Mouse (Mus musculus) gastrocnemius, adult 18-20 months (tissue): Measurements from ENCODE around the gene Bri3. TPM values are rescaled to one million over a fixed set of nuclear protein-coding genes. Genes with fewer than 3 reads are reported as not detected.
"Not testable (repeated sequence)": the region's sequence is repeated elsewhere in the genome, so short reads cannot be mapped to it uniquely, and the experiment has no call there.

Experiments
- DNase-seq: peaks from one replicate; pipeline ENCODE4 v3.0.0; 2021; ENCODE audit warnings: low spot score
- total RNA-seq, 2 experiments: library from RNA; stranded (reverse); gene quantifications; 2 replicates each; pipeline ENCODE4 v1.2.3; 2021

Bri3 gene
- total RNA-seq, 2 experiments from 2014 or later: 39.4 to 45.3 TPM

DNA sequence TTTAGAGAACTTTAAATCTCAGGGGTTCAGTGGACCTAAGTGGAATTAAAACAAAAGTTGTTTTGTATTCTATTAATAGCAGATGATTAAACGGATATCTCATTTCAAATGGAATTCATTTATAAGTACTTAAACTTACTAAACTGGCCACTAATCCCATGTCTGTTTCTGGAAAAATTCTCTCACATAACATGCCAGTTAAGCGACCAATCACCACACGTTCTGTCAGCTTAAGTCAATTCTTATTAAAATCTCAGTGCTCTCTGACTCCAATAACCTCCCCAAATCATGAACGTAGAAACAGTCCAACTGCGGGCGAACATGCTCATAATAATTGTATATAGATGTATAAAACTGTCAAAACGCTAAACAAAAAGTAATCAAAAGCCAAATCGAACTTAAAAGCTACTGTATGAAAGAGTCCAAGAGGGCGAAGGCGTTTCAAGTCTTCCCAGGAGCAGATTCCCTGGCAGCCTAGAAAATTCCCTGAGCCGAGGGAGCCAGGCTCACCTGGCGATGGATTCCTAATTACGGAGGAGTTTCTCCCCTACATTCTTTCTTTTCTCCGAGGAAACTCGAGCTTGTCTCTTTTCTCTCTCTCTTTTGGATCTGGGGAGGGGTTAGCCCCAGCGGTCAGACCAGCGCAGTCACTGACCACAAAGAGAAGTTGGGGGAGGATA is 112.7 kb downstream of the Bri3 start:
- no peak for DNase-seq

DNA sequence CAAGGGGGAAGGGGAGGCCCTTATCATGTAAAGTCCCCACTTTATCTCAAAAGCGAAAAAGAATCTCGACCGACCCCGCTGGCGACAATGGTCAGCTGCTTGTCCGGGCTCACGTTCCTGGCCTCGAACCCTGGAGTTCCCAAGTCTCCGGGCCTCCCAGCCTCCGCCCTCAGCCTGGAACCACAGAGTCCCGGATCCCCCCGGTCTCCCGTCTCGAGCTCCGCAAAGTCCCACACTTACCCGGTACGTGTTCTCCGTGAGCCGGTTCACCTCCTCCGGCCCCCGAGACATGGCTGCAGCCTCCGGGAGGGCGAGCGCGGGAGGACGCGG is 113.3 kb downstream of the Bri3 start:
- no peak for DNase-seq

DNA sequence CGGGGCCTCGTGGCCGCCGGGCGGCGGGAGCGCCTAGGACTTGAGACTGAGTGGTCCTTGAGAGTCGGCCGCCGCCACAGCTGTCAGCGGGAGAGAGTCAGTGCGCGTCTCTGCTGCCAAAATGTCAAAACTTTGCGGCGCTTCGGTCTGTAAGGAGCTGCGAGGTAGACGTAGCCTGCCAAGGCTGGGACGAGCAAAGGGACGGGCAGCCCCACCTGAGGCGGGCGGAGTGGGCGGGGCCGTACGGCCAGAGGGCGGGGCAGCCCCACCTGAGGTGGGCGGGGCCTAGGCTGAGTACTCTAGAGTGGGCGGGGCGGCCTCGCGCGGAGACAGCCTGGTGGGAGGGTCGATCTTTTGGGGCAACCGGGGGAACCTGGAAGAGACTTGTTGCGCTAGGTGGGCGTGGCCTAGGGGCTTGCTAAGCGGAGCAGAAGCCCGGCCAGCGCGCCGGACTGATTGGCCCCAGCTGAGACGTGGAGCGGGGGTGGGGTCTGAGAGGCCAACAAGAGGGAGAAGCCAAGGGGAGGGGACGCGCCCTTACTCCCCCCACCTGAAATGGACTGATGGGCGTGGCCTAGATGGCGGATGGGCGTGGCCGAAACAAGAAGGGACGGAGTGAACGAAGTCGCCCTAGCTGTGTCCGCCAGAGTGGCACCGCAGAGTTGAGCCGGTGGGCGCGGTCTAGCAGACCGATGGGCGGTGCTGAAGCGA is 113.8 kb downstream of the Bri3 start, which contains the start of gene Baiap2l1:
Baiap2l1 (minus strand) TSS at position 232 of the 711 bp plus-strand sequence.
- peak; percentile 79 for DNase-seq

DNA sequence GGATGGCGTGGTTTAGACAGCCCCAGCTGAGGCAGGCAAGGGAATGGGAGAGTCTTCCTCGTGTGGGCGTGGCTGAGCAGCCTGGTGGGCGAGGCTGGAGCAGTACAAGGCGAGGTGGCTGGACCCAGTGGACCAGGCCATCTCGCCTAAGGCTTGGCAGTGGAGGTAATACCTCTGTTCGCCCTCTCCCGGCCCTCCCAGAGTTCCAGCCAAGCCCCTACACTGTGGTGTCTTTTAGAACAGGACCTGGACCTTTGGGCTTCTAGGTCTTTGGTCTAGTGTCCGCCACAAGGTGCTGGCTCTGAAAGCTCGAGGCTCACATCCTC is 114.3 kb downstream of the Bri3 start:
- no peak for DNase-seq

DNA sequence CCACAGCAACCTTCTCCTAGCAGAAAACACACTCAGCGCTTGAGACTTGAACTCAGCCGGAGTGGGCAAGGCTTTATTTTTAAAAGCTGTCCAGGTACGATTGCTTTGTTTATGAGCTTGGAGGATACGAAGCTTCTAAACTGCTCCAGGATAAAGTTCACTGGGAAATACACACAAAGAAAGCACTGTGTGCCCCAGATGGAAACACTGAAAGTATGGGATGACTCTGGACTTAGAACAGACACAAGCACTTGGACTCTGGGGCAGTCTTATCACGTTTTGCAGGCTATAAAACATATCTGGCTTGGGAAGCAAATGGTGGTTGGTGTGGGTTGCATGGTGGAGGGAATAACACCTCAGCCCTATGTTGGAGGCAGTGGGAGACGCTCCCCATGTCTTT is 115.6 kb downstream of the Bri3 start:
- no peak for DNase-seq

DNA sequence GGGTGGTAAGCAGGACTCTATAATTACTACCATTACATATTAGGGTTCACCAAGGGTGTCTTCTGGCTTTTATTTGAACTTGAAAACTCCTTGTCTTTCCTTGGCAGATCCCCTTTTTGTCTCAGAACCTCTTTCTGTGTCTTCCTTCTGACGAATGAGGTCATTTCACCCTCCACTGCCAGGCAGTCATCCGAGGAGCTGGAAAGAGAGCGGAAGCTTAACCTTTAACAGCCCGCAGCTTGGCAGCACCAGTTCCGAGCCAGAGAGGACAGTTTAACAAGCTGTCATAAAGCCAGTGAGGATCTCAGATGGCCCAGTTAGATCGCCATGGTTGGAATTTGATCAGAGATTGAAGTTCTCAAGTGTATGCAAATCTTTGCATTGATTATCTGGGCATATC is 116.1 kb downstream of the Bri3 start:
- DNase-seq: peak; percentile 42

DNA sequence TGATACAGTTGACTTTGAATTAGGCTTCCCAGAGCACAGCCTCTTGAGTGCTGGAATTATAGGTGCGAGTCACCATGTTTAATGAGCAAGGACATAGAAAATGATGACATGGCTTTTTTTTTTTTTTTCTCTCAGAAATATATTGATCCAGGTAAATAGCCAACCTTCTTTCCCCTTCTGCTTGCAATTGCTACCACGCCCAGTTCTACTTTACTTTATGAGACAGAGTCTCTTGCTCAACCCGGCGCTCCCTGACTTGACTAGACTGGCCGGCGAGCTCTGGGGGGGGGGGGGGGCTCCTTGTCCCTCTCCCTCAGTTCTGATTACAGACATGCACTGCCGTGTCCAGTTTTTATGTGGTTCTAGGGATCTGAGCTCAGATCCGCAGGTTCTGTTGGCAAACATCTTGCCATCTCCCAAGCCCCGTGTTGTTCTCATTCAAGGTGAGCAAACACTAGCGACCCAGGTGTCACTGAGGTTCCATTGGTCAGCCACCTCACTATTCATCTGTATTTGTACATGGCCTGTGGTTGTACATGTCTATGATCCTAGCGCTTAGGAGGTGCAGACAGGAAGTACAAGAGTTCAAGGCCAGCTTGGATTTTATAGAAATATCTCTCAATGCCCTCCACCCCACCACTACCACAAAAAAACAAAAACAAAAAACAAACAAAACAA is 120.6 kb downstream of the Bri3 start:
- DNase-seq: no peak

DNA sequence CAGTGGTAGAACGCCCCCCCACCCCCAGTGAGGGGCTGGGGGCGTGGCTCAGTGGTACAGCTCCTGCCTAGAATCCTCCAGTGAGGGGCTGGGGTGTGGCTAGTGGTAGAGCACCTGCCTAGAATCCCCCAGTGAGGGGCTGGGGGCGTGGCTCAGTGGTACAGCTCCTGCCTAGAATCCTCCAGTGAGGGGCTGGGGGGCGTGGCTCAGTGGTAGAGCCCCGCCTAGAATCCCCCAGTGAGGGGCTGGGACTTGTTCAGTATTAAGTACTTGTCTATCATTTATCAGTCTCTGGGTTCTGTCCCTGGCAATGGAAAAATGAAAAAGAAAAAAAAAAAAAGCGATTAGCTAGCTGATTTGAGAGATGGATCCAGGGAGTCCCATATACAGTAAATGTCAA is 122.3 kb downstream of the Bri3 start:
- DNase-seq: not testable (repeated sequence)

DNA sequence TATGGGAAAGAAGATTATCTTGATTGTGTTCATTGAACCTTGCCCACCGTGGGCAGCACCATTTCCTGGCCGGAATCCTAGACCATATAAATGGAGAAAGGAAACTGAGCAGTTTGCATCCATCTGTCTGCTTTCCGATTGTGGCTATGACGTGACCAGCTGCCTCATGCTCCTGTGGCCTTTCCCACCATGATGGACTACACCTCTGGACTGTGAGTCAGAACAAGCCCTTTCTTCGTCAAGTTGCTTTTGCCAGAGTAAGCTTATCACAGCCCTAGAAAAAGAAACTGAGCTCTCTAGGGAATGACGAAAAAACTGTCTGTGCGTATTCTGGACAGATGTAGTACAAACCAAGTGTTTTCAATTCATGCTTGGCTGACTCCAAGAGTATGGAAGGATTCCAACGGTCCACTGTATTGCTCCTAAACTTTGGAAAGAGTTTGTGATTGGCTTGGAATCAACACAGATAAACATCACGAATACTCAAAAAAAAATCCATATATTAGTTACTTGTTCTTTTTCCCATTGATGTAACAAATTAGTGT is 124.5 kb downstream of the Bri3 start:
- DNase-seq: no peak

DNA sequence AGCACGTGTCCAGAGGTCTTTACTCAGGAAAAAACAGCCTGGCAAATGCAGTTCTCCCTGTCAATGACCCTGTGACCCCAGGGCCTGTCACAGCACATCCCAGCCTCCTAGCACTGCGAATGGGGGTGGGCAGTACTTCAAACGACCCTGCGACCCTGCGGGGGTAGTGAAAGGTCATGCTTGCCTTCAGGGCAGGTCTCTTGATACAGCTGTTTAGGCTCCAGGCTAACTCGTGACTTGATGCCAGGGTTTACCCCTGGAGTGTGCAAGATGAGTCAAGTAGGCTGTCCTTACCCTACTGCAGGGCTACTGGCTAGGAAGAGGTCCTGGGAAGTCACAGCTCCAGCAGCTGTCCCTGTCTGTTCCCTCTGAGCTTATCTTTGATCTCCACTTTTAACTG is 126.7 kb downstream of the Bri3 start:
- no peak for DNase-seq

DNA sequence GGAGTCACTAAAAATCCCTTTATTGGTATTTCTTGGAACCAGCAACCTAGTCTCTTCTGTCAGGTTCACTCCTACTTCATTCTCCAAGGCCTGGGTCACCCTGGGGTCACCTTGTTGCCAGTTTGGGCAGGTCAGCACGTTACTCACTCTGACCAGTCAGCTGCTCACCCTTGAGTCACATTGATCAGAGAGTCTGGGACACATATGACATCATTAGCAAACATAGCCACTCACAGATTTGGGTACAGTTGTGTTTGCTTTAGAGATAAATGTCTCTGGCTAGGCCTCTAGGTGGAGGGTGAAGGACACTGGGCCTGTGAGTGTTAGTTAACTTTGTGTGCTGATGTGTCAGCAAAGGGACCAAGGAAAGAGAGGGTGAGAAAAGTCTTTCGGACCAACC is 127.9 kb downstream of the Bri3 start:
- no peak for DNase-seq

DNA sequence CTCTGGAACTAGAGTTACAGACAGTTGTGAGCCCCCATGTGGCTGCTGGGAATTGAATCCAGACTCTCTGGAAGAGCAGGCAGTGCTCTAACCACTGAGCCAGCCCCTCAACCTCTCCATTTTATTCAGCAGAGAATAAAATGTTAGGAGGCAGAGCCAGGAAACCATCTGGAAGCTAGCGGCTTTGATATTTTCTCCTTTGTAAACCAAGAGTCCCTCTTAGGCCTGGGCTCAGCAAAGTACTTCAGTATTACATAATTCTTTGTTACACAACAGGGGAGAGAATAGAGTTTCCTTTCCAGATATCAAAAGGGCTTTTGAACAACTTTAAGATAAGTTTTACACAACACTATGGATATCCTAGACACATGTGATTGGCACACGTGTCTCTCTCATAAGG is 128.6 kb downstream of the Bri3 start:
- DNase-seq: no peak

DNA sequence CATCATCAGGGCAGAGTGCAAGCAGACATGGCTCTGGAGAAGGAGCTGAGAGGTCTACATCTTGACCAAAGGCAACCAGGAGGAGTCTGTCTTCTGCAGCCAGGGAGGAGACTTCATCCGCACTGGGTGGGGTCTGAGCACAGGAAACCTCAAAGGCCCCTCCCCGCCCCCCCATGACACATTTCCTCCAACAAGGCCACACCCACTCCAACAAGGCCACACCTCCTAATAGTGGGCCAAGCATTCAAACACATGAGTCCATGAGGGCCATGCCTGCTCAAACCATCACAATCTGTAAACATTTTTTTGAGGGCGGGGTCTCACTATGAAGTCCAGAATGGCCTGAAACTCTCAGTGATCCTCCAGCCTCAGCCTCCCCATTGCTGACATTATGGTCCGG is 135.2 kb downstream of the Bri3 start:
- DNase-seq: no peak

DNA sequence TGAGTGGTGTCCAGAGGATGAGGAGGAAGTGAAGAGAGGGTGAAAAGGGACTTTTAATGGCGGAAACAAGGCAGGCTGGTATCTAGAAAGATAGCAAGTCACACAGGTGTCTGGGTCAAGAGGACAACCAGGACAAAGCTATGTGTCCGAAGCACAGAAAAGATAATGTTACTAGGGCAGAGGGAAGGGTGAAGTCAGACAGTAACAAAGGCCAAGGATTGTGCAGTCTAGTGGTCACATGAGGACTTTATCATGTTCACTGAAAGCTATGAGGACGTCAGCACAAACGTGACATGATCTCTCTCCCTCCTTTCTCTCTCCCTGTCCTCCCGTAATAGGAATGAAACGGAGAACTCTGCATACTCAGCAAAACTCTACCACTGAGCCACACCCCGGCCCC is 136.5 kb downstream of the Bri3 start:
- no peak for DNase-seq

DNA sequence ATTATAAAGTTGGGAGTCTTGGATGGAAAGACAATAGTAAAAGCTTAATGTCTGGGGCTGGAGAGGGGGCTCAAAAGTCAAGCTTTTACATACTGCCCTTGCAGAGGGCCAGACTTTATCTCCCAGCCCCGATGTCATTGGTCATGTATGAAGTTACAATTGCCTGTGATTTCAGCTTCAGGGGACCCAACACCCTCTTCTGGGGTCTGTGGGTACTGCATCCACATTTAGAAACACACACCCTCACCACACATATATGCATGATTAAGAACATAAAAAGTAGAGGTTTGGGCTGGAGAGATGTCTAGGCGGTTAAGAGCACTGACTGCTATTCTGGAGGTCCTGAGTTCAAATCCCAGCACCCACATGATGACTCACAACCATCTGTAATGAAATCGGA is 137.5 kb downstream of the Bri3 start:
- DNase-seq: no peak

DNA sequence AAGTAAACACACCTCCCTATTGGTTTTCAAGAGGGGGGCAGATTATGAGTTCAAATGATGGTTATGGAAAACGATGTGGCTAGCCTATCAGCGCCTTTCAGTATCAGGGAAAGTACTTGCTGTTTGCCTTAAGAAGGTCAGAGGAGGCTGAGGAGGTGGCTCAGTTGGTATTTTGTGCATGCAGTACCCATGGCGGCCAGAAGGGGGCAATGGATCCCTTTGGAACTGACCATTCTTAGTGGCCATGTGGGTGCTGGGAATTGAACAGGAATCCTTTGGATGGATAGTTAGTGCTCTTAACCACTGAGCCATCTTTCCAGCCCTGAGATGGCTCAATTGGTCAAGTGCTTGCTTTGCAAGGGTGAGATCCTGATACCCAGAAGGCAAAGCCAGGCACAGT is 139.7 kb downstream of the Bri3 start:
- DNase-seq: no peak

DNA sequence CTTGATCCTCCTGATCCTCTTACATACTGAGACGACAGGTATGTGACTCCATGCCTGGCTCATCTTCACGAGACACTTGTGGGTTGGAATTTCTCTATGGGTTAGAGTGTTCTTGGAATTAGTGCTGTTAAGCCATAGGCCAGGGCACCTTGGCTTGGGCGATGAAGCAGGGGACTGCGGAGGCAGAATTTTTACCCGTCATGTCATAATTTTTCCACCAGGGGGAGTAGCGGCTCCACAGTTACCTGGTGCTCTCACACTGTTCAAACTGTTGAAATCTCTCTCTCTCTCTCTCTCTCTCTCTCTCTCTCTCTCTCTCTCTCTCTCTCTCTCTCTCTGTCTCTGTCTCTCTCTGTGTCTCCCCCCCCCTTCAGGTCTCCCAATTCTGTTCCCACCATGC is 143.6 kb downstream of the Bri3 start:
- DNase-seq: peak; percentile 22

DNA sequence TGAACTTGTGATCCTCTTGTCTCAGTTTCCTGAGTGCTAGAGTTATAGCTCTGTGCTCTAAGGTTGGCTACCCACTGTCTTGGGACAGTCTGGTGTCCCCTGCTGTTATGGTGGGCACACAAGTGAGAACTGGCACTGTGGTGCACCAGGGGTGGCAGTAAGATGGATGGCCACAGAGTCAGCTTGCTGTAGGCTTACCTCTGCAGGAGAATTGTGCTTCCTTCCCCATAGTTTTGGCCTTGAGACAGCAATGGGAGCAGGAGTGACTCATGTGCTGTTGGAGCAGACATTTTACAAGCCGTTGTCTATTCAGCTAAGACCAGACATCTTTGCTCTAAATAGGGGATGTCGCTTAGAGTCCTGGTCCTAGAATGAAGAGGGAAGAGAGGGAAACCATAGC is 149.9 kb downstream of the Bri3 start:
- DNase-seq: no peak

DNA sequence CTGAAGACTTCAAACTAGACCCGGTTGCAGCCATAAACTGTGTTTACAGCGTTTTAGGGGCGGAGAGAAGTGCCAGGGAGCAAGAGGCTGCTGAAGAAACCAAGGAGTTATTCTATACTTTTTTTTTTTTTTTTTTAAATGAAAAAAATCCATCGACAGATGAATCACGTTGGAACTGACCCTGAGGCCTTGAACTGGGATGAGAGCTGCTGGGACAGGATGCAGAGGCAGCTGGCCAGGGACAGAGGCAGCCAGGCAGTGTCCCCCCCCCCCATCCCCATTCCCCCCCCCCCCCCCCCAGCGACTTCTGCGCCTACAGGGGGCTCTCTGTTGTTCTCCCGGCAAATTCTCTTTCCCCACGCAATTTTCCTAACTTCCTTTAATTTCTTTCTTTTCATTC is 153.3 kb downstream of the Bri3 start:
- DNase-seq: no peak

DNA sequence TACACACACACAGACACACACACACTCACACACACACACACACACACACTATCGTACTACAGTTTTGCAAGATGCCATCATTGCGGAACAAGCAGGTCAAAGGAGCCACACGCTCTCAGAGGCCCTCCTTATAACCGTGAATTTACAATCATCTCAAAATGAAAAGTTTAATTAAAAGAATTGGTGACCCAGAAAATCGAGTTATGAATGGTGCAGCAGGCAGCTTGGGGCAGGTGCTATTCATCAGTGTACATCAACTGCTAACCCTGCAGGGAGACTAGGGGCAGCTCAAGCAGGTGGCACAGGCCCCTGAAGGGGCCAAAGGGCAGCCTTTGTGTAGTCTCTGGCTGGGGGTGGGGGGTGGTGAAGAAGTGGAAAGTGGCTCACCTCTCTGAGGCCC is 156.6 kb downstream of the Bri3 start:
- no peak for DNase-seq

DNA sequence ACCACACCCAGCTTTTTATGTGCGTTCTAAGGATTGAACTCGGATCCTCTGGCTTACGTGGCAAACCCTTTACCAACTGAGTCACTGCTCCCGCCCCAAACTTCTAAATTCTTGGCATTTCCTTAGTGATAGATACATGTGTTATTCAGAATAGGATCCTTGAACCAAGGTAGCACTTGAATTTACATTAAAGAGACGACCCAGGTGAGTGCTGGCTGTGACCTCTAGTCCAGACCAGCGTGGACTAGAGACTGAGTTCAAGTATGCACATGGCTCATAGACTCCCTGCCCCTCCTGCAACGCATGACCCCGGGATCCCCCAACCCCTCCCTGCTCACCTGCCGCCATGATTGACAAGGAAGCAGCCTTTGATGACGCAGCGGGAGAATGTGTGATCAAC is 162.0 kb downstream of the Bri3 start:
- DNase-seq: no peak

DNA sequence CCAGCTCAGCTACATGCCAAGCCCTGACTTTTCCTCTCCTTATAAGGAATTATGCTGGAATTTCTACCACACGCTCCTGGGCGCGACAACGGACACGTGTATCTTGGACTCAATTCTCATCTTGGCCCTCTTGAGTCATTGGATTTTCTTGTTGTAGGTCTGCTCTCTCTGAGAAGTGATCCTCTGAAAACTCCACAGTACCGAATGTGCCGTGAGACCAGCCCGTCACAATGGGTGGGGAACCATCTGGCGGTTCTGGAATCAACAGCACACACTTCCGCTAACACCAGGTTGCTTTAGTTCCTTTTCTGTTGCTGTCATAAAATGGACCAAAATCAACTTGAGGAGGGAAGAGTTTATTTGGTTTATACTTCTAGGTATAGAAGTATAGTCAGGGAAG is 166.4 kb downstream of the Bri3 start:
- DNase-seq: no peak

DNA sequence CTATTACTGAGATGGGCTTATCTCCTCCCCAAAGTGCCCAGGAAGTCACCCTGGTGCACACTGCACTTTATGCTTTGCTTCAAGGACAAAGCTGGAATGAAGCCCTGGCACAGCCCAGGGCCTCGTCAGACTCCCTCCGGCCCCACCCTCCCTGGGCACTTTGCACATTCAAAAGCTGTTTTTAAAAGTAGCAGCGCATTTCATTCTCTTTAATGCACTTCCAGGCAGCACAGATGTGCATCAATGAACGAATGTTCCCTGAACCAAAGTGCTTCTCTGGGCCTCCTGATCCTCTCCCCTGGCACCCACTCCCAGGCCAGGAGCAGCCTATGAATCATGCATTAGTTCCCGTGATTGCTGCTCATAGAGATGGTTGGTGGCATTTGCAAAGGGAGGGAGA is 167.5 kb downstream of the Bri3 start:
- DNase-seq: no peak
